Mouse (Mus musculus): ENCODE measurements around the gene Cadps.

DNA sequence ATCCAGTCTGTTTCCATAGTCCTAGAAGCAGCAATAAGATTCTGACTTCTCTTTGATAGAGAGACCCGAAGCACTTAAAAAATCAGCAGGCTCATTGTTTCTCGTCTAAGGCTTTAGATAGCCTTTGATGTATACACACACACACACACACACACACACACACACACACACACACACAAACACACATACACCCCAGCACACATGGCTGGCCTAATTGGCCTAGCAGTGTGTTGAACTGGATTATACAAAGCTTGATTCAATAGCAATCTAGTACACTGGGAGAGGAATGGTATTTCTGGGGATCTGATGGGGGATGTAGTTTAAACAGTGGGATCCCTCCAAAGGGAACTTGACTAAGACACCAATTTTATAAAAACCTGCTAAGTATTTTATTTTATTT is 381.9 kb downstream of the Cadps start:
- TF ChIP-seq NRF1 (IDR thresholded peaks at IDR 0.05; ENCODE audit: low read depth, low read length) = no peak
- no peak for TF ChIP-seq CTCF (conservative IDR thresholded peaks at IDR 0.05 in 1 of 2, IDR thresholded peaks at IDR 0.05 in 1 of 2; ENCODE audit: low read depth in 2 of 2, low read length in 2 of 2)
- TF ChIP-seq SMC3 (IDR thresholded peaks at IDR 0.05; ENCODE audit: low read depth, low read length) = no peak
- TF ChIP-seq GABPA (IDR thresholded peaks at IDR 0.05; ENCODE audit: insufficient replicate concordance, low read depth, low read length) = no peak
- no peak for TF ChIP-seq JUN (IDR thresholded peaks at IDR 0.05; ENCODE audit: insufficient read depth, low read depth, low read length)
- TF ChIP-seq ETS1 (conservative IDR thresholded peaks at IDR 0.05; ENCODE audit: low read depth, low read length) = no peak
- TF ChIP-seq MAFK (IDR thresholded peaks at IDR 0.05; ENCODE audit: insufficient replicate concordance, low read length) = no peak
